Mouse (Mus musculus): ENCODE results near the gene Znrd1.

- TF ChIP-seq CTCF (IDR thresholded peaks at IDR 0.05; ENCODE audit: borderline replicate concordance, insufficient read depth, low read length) (no peak), POLR2A (IDR thresholded peaks at IDR 0.05; ENCODE audit: low read depth, low read length) (no peak)
Observed at GRCm38 (mm10) chr17:36994528-36994927, 36.2 kb upstream of the Znrd1 start.

Measured in embryonic fibroblast, embryonic 13.5 days (primary cell).